Mouse (Mus musculus) MEL (cell line): ENCODE measurements at regions not wholly inside any gene's neighbourhood (a gene's known extent, or its start where the extent isn't known, plus 50 kb on each side); places are given as distances from the start of the nearest gene placed in this dataset.

Source experiments
- E2F4 ChIP-seq: IDR thresholded peaks from 2 replicates; pipeline ENCODE4 v1.6.1; 2011; ENCODE audit warnings: low read depth, low read length, improper control_type of control experiment, borderline replicate concordance
- KAT2A ChIP-seq: conservative IDR thresholded peaks from 2 replicates; pipeline ENCODE4 v1.6.1; 2012; ENCODE audit warnings: low read depth, low read length, improper control_type of control experiment, inconsistent platforms

GRCm38 (mm10) chr16:97250488-97250887 lies 79.9 kb upstream of the Dscam start:
- TF ChIP-seq E2F4, result no peak
- no peak for TF ChIP-seq KAT2A
